Mouse (Mus musculus): ENCODE measurements around the gene Armh3.

DNA sequence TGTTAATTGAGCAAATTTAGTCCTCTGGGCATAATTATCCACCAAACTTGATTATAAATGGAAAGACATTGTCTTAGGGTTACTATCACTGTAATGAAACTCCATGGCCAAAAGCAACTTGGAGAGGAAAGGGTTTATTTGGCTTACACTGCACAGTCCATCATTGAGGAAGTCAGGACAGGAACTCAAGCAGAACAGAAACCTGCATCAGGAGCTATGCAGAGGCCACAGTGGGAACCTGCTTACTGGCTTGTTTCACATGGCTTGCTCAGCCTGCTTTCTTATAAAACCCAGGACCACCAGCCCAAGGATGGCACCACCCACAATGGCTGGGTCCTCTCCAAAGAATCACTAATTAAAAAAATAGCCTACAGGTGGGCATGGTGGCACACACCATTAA lies 13.9 kb downstream of the Armh3 start:
- TF ChIP-seq CTCF (IDR thresholded peaks at IDR 0.05; ENCODE audit: borderline replicate concordance, extremely low read depth, insufficient read depth, insufficient read length), result no peak
- no peak for TF ChIP-seq POLR2A (IDR thresholded peaks at IDR 0.05; ENCODE audit: borderline replicate concordance, extremely low read depth, insufficient read depth, insufficient read length, poor library complexity, severe bottlenecking)

Data from brain, embryonic 14.5 days (tissue).